Mouse (Mus musculus): ENCODE measurements around the gene Spef1. TPM values are rescaled to one million over a fixed set of nuclear protein-coding genes. Genes with fewer than 3 reads are reported as not detected.

Gene Spef1
- polyA plus RNA-seq, 1 experiment from 2014 or later = 3.6 TPM

DNA sequence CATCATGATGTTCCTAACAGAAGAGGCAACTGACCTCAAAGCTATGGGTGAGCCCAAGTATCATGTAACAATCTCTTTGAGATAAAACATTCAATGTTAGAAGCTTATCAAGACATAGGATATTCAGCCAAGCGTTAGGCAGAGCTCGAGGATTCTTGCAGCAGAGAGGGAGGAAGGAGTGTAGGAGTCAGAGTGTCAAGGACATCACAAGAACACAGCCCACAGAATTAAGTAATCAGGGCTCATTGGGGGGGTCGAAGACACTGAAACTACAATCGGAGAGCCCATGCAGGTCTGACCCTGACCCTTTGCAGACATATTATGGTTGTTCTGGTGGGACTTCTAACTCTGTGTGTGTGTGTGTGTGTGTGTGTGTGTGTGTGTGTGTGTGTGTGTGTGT, 32.9 kb upstream of the Spef1 start:
- H3K27ac ChIP-seq = no peak overlapping the region
- no peak for ATAC-seq (replicated peaks; ENCODE audit: low FRiP score)
- H3K27me3 ChIP-seq = no peaks in the 10 kb centered on the region
- no peaks in the 10 kb centered on the region for H3K9me3 ChIP-seq (replicated peaks)
- no peak overlapping the region for H3K9ac ChIP-seq
- no peak overlapping the region for H3K4me2 ChIP-seq
- WGBS = 58% methylated on average over 4 of the region's 4 CpGs
- H3K4me1 ChIP-seq = peaks cover 10% of the 10 kb centered on the region; the same call in 1 of the 2 replicates
- no peaks in the 10 kb centered on the region for H3K36me3 ChIP-seq
- H3K4me3 ChIP-seq (replicated peaks) = no peak overlapping the region

DNA sequence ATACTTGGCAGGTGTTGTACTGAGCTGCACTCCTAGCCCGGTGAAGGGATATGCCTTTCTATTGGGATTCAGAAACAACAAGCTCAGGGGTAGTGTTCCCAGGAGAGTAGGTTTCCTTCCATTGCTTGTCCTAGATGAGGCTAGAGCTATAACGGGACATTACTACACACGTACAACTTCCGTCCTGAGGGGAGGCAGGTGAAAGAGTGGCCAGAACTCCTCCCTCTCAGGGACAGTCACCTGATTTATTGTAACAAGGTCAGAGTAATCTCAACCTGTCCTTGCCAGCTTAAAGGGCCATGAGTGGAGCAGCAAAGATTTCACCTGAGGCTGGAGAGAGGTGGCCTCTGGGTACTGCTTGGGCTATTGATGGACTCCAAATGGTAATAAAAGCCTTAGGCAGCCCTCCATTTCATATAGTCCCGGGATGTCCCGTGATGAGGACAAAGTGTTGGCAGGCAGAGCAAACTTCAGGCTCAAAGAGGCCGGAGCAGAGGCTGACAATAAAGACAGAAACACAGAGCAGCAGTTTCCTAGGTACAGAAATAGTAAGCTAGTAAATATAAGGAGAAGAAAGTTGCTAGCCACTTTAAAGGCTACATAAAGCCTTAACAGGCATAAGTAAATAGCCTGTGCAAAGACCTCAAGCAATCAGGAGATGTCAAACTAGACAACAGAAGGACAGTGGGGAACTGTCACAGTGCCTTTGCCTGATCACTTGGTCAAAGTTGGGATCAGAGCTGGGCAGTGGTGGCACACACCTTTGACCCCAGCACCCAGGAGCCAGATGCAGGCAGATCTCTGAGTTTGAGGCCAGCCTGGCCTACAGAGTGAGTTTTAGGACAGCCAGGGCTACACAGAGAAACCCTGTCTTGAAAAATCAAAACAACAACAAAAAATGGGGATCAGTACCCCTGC, 29.1 kb upstream of the Spef1 start:
- Histone ChIP-seq H3K9ac (no peak overlapping the region), H3K9me3 (replicated peaks) (no peaks in the 10 kb centered on the region), H3K27ac (no peak overlapping the region), H3K36me3 (peaks cover 19% of the 10 kb centered on the region), H3K4me2 (no peak overlapping the region), H3K4me1 (peaks cover 7% of the 10 kb centered on the region), H3K4me3 (replicated peaks) (no peak overlapping the region), H3K27me3 (no peaks in the 10 kb centered on the region)
- no peak for ATAC-seq (replicated peaks; ENCODE audit: low FRiP score)
- 78% methylated on average over 7 of the region's 7 CpGs for WGBS

DNA sequence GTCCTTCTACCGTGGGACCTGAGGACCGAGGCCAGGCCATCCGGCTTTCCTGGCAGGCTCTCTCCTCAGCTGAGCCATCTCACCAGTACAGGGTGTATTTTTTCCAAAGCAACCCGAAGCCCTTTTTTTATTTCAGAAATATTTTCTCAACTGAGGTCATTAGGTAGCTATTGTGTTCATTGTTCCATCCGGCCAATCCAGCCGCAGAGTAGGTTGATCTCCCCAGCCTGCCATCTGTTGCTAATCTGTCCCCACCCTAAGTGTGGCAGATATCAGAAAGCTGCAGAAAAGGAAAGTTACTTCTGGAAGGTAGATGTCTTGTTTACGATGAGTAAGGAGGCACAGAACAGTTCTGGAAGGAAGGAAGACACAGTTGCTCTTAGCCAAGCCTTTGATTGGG, 26.7 kb upstream of the Spef1 start:
- Histone ChIP-seq H3K4me1 (peaks cover 20% of the 10 kb centered on the region), H3K36me3 (peaks cover 19% of the 10 kb centered on the region), H3K27me3 (no peaks in the 10 kb centered on the region), H3K9ac (no peak overlapping the region), H3K4me3 (replicated peaks) (no peak overlapping the region), H3K9me3 (replicated peaks) (no peaks in the 10 kb centered on the region), H3K4me2 (no peak overlapping the region), H3K27ac (no peak overlapping the region)
- WGBS = 86% methylated on average over 7 of the region's 7 CpGs
- ATAC-seq (replicated peaks; ENCODE audit: low FRiP score) = no peak

DNA sequence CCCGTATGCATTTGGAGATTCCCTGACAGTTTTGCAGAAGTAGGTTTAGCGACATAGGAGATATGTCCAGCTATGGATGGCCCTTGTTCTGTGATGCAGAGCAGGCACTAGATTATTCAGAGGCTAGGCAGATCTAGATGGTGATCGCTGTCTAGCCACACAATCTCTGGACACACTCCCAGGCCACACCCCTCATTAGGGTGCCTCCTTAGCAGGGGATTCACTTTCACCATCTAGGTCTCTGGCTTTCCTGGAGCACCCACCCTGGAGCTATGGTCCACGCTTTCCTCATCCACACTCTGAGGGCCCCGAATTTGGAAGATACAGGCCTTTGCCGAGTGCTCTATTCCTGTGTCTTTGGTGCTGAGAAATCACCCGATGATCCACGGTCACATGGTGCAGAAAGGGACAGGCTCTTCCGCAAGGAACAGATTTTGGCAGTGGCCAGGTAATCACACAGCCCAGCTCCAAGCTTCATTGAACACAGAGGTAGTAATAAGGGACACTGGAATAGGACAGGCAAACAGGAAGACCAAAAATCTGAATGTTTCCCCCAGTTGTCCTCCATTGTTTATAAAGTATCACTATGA, 24.0 kb upstream of the Spef1 start:
- Histone ChIP-seq H3K4me1 (peaks cover 16% of the 10 kb centered on the region), H3K9me3 (replicated peaks) (no peaks in the 10 kb centered on the region), H3K4me3 (replicated peaks) (peak overlapping the region; percentile 57), H3K36me3 (peaks cover 19% of the 10 kb centered on the region), H3K9ac (peak overlapping the region; percentile 41), H3K4me2 (peak overlapping the region; percentile 54), H3K27ac (peak overlapping the region; percentile 90), H3K27me3 (no peaks in the 10 kb centered on the region)
- ATAC-seq (replicated peaks; ENCODE audit: low FRiP score) = no peak
- 64% methylated on average over 9 of the region's 9 CpGs for WGBS

DNA sequence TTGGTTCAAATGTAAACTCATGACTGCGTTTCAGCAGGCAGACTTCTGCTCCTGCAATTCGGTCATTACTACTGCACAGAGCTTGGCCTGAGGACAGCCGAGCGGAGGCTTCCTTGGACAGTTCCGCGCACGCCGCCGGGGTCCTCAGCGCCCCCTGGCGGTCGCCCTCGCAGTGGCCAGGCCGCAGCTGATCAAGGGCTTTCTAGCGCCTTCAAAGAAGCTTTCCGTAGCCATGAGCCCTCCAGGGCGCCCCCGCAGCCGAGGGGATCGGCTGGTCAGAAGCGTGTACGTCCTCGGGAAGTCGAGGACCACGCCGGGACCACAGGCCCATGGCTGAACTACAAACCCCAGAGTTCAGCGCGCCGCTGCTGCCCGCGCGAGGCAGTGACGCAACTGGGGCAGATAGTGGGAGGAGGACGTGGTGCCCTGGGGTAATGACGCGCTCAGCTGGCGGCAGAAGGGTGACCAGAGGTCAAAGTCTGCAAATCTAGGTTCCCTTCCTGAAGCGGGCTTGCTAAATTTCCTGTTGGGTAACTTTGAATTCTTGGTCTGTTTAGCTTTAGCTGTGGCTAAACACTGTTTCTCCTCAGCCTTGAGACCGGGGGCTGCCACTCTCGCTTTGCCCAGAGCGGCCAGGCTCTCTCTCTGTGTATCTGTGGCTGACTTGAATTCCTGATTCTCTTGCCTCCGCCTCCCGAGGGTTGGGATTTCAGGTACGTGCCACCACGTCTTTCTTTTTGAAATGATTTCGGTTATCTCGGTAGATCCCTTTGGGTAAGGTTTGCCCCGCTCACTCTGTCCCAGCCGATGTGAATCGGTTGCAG, 23.1 kb upstream of the Spef1 start:
- peak; percentile 97 for ATAC-seq (replicated peaks; ENCODE audit: low FRiP score)

DNA sequence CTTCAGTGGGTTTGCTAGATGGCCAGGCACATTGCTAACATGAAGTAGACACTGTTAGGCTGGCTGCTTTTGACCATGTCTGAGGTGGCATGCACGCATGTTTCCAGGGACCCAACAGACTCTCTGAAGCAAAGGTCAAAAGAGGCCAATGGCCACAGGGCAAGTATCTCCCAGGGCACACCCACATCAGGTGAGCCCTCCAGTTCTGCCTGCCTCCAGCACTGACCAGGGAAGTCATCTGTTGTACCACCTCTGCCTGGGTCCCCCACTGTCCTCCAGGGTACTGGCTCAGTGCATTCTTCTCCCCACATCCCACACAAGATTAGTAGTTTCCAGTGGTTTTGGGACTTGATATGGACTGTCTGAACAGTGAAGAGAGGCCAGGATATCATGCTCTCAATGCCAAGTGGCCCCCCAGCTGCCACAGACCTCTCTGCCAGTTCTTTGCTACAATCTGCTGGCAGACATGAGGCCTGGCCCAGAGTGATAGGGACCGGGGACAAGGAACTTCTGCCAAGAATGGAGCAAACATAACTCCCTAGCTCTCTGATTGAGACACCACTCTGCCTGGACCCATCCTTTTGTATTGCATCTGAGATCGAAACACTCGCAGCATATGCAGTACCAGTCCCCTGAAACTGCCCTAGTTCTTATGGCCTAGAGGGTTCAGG, 22.2 kb upstream of the Spef1 start:
- H3K9me3 ChIP-seq (replicated peaks) = no peaks in the 10 kb centered on the region
- ATAC-seq (replicated peaks; ENCODE audit: low FRiP score) = peak; percentile 7
- peak overlapping the region; percentile 57; the same call in 1 of the 2 replicates for H3K4me3 ChIP-seq (replicated peaks)
- peak overlapping the region; percentile 54 for H3K4me2 ChIP-seq
- 77% methylated on average over 4 of the region's 4 CpGs for WGBS
- H3K9ac ChIP-seq = peak overlapping the region; percentile 41; the same call in 1 of the 2 replicates
- H3K27me3 ChIP-seq = no peaks in the 10 kb centered on the region
- H3K27ac ChIP-seq = peak overlapping the region; percentile 90
- peaks cover 14% of the 10 kb centered on the region for H3K36me3 ChIP-seq
- peaks cover 30% of the 10 kb centered on the region for H3K4me1 ChIP-seq

More for the DNA sequence above, 23.1 kb upstream of the Spef1 start:
- Histone ChIP-seq H3K4me2 (peak overlapping the region; percentile 54), H3K9ac (peak overlapping the region; percentile 41), H3K4me3 (replicated peaks) (peak overlapping the region; percentile 57), H3K36me3 (peaks cover 19% of the 10 kb centered on the region), H3K4me1 (peaks cover 21% of the 10 kb centered on the region), H3K27ac (peak overlapping the region; percentile 90), H3K27me3 (no peaks in the 10 kb centered on the region), H3K9me3 (replicated peaks) (no peaks in the 10 kb centered on the region)
- WGBS = 1% methylated on average over 50 of the region's 50 CpGs

DNA sequence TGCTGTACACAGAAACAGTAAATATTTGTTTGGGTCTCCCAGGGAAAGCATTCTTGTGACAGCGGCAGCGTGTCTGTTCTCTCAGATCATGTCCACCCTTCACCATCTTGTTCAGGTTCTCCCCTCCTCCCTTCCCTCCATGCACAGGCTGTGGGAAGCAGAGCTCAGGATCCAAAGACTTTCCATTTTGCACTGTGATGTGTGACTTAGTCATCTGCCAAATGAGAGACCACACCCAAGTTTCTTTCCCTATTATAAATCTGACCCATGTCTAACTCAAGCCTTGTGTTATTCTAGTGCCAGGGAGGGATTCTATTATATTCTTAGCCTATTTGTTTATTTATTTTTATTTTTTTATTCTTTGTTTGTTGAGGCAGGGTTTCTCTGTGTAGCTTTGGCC, 21.3 kb upstream of the Spef1 start:
- 98% methylated on average over 2 of the region's 2 CpGs for WGBS
- H3K4me3 ChIP-seq (replicated peaks) = no peak overlapping the region
- H3K4me2 ChIP-seq = no peak overlapping the region
- no peak overlapping the region for H3K27ac ChIP-seq
- H3K4me1 ChIP-seq = peaks cover 35% of the 10 kb centered on the region
- H3K9ac ChIP-seq = no peak overlapping the region
- H3K9me3 ChIP-seq (replicated peaks) = no peaks in the 10 kb centered on the region
- no peak for ATAC-seq (replicated peaks; ENCODE audit: low FRiP score)
- no peaks in the 10 kb centered on the region for H3K27me3 ChIP-seq
- peaks cover 11% of the 10 kb centered on the region for H3K36me3 ChIP-seq

DNA sequence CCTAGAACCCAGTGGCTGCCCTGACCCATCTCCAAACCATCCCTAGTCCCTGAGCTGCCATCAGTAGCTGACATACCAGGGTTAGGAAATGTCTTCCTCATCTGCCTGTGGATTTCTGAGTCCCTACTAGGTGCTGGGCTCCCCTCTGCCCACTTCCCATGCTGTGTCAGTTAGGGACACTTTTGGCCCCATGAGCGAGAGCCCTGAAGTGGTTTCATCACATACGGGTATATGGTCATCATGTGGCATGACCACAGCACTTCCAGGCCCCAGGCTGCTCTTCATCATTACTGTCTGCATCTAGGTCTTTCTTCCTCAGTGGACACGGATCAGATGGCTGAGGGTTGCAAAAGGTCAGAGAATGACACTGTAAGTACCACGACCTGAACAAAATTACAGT, 19.7 kb upstream of the Spef1 start, which contains the start of gene Ap5s1:
Gene Ap5s1, plus strand, starts transcription at position 301 of the 400 bp plus-strand sequence.
- Histone ChIP-seq H3K4me2 (no peak within 1 kb of the TSS), H3K4me1 (peaks cover 34% of the 10 kb centered on the region), H3K27ac (no peak within 1 kb of the TSS), H3K9ac (no peak within 1 kb of the TSS), H3K9me3 (replicated peaks) (no peaks in the 10 kb centered on the region), H3K4me3 (replicated peaks) (no peak within 1 kb of the TSS), H3K36me3 (no peaks in the 10 kb centered on the region), H3K27me3 (no peaks in the 10 kb centered on the region)
- ATAC-seq (replicated peaks; ENCODE audit: low FRiP score) = no peak
- WGBS = 62% methylated on average over 4 of the region's 4 CpGs

DNA sequence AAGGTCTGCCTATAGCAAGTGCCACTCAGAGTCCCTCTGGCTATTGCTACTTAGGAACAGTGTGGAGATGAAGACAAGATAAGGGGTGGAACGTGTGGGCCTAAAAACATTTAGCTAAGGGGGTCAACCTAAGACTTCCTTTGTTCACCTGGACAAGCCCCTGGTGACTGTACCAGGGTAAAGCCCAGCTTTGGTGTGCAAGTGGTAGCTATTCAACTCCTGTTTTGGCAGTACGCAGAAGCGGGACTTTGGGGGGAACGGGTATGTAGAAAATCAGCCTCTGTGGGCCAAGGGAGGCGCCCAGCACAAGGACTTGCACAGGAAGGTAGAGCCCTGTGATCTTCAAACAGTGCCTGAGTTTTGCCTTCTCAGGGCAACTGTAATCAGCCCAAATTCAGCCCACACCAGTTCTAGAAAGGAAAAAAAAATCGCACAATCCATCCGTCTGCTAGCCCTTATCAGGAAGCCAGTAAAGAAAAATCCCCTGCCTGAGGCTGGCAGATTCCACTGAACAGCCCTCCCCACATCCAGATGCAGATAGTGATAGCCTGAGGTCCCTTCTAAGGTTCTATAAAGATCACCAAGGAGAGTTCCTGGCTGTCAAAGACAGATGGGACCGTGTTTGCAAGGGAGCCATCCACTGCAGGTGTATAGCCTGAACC, 18.6 kb upstream of the Spef1 start:
- H3K27ac ChIP-seq = no peak overlapping the region
- peaks cover 1% of the 10 kb centered on the region; the same call in 1 of the 2 replicates for H3K36me3 ChIP-seq
- H3K9ac ChIP-seq = no peak overlapping the region
- 86% methylated on average over 8 of the region's 8 CpGs for WGBS
- peaks cover 26% of the 10 kb centered on the region for H3K4me1 ChIP-seq
- ATAC-seq (replicated peaks; ENCODE audit: low FRiP score) = no peak
- H3K4me3 ChIP-seq (replicated peaks) = no peak overlapping the region
- no peak overlapping the region for H3K4me2 ChIP-seq
- no peaks in the 10 kb centered on the region for H3K27me3 ChIP-seq
- H3K9me3 ChIP-seq (replicated peaks) = no peaks in the 10 kb centered on the region

DNA sequence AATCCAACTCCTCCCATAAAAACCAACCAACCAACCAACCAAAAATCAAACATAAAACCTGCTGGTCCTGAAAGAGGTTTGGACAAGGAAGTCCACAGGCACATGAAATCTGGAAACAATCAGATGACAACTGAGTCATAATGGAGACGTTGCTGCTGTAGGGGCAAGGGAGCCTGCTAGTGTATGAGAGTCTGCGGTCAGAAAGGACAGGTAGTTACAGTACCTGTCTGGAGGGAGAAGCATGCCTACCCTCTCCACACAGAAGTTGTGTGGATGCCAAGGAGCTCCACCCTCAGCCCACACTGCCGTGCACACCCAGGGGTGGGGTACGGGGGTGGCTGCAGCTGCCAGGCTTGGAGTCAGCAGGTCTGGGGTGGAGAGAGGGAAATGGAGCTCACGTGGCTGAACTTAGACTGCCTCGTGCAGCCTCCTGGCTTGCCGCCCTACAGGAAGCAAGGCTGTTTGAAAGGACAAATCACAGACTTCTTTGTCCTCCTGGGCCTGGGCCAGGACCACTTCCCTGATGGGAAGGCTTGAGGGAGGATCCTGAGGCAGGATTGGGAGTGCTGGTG, 17.4 kb upstream of the Spef1 start:
- 38% methylated on average over 7 of the region's 7 CpGs for WGBS
- H3K9ac ChIP-seq = no peak overlapping the region
- peak overlapping the region; percentile 21; the same call in 1 of the 2 replicates for H3K4me2 ChIP-seq
- peaks cover 23% of the 10 kb centered on the region for H3K4me1 ChIP-seq
- no peaks in the 10 kb centered on the region for H3K9me3 ChIP-seq (replicated peaks)
- peak; percentile 78 for ATAC-seq (replicated peaks; ENCODE audit: low FRiP score)
- H3K27me3 ChIP-seq = no peaks in the 10 kb centered on the region
- H3K27ac ChIP-seq = peak overlapping the region; percentile 92
- peaks cover 11% of the 10 kb centered on the region; the same call in 1 of the 2 replicates for H3K36me3 ChIP-seq
- no peak overlapping the region for H3K4me3 ChIP-seq (replicated peaks)

Data from kidney, embryonic 15.5 days (tissue).